Mouse (Mus musculus) layer of hippocampus, adult 11-12 months (tissue): ENCODE measurements around the gene Gm16223.

Source experiments
- DNase-seq: peaks from one replicate; pipeline ENCODE4 v3.0.0; 2022; ENCODE audit warnings: low spot score

Gene Gm16223

GRCm38 (mm10) chr5:42067476-42068187, at the start of gene Gm16223:
TSS of gene Gm16223 (plus strand) at chr5:42067960.
- no peak for DNase-seq

GRCm38 (mm10) chr5:42022029-42022428, 45.7 kb upstream of the Gm16223 start:
- no peak for DNase-seq

- no peak for DNase-seq
Observed at GRCm38 (mm10) chr5:42023521-42023920, 44.2 kb upstream of the Gm16223 start.

- no peak for DNase-seq
Observed at GRCm38 (mm10) chr5:42036388-42037082, 31.2 kb upstream of the Gm16223 start.

- DNase-seq, result no peak
Observed at GRCm38 (mm10) chr5:42054636-42055035, 13.1 kb upstream of the Gm16223 start.

GRCm38 (mm10) chr5:42055151-42055550, 12.6 kb upstream of the Gm16223 start:
- DNase-seq, result no peak

- DNase-seq, result no peak
Observed at GRCm38 (mm10) chr5:42065090-42065489, 2.7 kb upstream of the Gm16223 start.

- DNase-seq, result no peak
Observed at GRCm38 (mm10) chr5:42067075-42067474, 685 bp upstream of the Gm16223 start.

- no peak for DNase-seq
Observed at GRCm38 (mm10) chr5:42068188-42068579, 424 bp downstream of the Gm16223 start.

GRCm38 (mm10) chr5:42116586-42117346, 49.0 kb downstream of the Gm16223 start:
- DNase-seq, result no peak

- no peak for DNase-seq
Observed at GRCm38 (mm10) chr5:42125562-42125961, 57.8 kb downstream of the Gm16223 start.

GRCm38 (mm10) chr5:42155626-42156025, 87.9 kb downstream of the Gm16223 start:
- no peak for DNase-seq

- no peak for DNase-seq
Observed at GRCm38 (mm10) chr5:42164731-42165130, 97.0 kb downstream of the Gm16223 start.

GRCm38 (mm10) chr5:42166311-42166710, 98.6 kb downstream of the Gm16223 start:
- no peak for DNase-seq

GRCm38 (mm10) chr5:42168071-42168470, 100.3 kb downstream of the Gm16223 start:
- no peak for DNase-seq

GRCm38 (mm10) chr5:42168785-42169184, 101.0 kb downstream of the Gm16223 start:
- no peak for DNase-seq

GRCm38 (mm10) chr5:42174109-42174508, 106.3 kb downstream of the Gm16223 start:
- DNase-seq, result peak; percentile 16

GRCm38 (mm10) chr5:42175424-42175823, 107.7 kb downstream of the Gm16223 start:
- DNase-seq, result no peak

GRCm38 (mm10) chr5:42198493-42198892, 130.7 kb downstream of the Gm16223 start:
- no peak for DNase-seq

- no peak for DNase-seq
Observed at GRCm38 (mm10) chr5:42207456-42208122, 139.8 kb downstream of the Gm16223 start.

- no peak for DNase-seq
Observed at GRCm38 (mm10) chr5:42211554-42212338, 144.0 kb downstream of the Gm16223 start.
